Mouse (Mus musculus) left cerebral cortex, postnatal 14 days (tissue): Measurements from ENCODE around the gene Gm20388. TPM values are rescaled to one million over a fixed set of nuclear protein-coding genes. Genes with fewer than 3 reads are reported as not detected.

Source experiments
- DNase-seq, 2 experiments: peaks; one replicate each; pipeline ENCODE4 v3.0.0; 2021 to 2022; ENCODE audit warnings: low spot score in 2 of 2, mixed read lengths in 1 of 2
- intact Hi-C: fragments of 180-260 bp; cut with DNase I; formaldehyde crosslinking; loops from one replicate; pipeline ENCODE4 v1.15.1; 2025
- total RNA-seq, 2 experiments: library from RNA; stranded (reverse); gene quantifications; 2 replicates each; pipeline ENCODE4 v1.2.3; 2021

Gm20388 gene
- total RNA-seq, 2 experiments from 2014 or later: 2.8 to 7.3 TPM

DNA sequence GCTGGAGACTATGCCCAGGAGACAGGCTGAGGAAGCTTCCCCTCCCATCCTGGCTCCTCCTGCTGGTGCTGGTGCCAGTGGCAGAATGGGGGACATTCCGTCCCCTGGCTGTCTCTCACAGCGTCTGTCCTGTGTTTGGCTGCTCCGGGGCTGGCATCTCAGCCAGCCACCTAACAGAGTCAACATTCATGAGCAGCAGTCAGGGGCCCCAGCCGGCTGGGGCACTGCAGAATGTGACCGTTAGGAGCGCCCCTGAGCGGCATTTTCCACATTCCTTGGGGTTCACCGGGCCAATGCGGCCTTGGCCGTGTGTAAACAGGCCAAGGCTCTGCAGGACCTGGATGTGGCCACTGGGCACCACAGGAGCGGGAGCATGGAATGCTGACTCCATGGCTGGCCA is 2323.4 kb downstream of the Gm20388 start:
- DNase-seq: peak in 1 of 2 experiments; percentile 52
- intact Hi-C loops: loop anchor here (5.0 kb wide), 2 partner anchors 72 to 257 kb away; no protein-coding TSS in a partner anchor

DNA sequence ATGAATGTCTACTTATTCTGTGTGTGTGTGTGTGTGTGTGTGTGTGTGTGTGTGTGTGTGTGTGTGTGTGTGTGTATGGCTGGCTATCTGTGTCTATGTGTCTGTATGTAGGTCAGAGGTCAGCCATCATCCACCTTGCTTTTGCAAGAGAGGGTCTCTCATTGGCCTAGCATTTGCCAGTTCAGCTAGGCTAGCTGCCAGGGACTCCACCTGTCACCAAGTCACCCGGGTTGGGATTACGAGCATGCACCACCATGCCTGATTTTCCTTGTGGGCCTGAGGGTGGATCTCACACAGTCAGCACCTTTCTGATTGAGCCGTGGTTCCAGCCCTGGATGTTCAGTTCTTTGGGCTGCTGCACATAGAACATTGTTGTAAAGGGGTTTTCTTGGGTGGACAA is 2325.9 kb downstream of the Gm20388 start:
- intact Hi-C loops: no loop called here

DNA sequence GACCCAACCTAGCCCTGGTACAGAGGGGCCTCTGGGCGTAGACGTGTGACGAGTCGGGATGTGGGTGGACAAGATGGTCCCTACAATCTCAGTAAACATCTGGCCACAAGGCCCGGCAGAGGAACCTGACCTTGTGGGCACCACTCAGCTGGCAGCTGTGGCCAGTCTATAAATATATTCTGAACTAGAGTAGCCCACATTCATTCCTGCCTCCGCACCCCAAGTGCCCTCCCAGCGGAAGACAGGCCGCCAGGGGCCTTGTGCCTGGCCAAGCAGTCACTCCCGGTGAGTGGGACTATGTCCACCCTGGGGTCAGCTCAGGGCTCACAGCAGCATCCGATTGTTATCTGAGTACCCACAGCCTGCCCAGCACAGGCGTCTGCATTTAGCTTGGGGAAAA is 2327.6 kb downstream of the Gm20388 start:
- no peak for DNase-seq
- intact Hi-C loops: no loop called here

More for the DNA sequence above, 2325.9 kb downstream of the Gm20388 start:
- no peak for DNase-seq

DNA sequence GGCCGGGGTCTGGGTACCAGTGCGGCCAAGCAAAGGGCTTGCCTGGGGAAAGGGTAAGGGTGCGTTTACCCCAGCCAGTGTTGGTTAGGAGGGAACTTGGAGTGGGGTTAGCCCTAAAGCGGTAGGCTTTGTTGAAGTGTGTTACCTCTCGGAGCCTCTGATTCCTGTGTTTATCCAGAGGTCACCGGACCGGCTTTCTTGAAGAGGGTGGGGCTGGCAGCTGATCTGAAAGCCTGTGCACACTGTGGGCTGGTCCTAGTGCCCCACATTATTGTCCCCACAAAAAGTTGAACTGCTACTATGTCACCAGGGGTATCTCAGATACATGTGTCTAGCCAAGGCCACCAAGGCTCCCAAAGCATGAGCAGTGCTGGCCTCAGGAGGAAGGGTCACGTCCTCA is 2328.1 kb downstream of the Gm20388 start:
- no peak for DNase-seq
- intact Hi-C loops: no loop called here

DNA sequence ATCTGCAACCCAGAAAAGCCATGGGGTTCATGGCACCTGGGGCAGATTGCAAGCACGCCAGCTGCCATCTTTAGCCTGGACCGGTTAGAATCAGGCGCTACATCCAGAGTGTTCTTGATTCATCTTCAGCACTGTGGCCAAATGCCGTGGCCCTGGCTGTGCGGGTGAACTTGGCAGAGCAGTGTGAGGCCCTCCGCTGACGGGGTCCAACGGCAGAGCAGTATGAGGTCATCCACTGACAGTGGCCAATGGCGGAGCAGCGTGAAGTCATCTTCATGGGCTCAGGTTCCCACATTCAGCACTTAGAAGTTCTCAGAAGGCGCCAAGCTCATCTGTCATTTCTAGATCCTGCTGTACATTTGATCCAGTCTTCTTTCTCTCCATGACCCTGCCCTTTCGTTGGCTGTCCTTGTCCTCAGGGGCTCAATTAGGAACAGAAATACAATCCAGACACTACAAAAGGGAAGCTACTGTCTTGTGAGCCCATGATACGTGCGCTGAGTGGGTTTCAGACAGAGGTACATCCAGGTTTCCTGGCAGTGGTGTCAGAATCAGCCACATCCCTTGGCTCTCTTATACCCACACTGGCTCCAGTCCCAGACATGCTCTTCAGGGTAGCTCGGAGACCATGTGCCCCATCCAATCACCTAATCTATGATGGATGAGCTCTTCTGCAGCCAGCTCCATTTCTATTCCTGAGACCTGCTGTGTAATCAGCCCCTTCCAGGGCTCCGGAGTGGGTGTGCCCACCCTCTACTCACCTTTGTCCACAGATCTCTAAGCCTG is 2329.8 kb downstream of the Gm20388 start:
- no peak for DNase-seq
- intact Hi-C loops: no loop called here

DNA sequence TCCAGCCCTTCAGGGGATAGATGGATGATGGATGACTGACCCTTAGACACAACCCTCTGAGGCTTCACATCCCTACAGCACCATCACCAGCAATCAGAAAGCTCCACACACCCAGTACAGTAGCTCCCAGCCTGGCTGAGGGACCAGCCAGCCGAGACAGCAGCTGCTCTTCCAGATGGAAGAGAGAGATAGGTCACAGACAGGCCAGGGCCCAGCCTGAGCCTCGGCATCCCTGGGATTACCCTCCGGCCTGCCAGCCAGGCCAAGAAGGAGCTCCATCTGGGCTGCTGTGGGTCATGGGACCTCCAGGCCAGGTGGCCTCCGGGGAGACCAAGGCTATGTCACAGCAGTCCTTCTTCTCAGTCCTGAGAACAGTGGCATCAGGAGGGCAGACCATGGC is 2332.7 kb downstream of the Gm20388 start:
- intact Hi-C loops: no loop called here
- no peak for DNase-seq

DNA sequence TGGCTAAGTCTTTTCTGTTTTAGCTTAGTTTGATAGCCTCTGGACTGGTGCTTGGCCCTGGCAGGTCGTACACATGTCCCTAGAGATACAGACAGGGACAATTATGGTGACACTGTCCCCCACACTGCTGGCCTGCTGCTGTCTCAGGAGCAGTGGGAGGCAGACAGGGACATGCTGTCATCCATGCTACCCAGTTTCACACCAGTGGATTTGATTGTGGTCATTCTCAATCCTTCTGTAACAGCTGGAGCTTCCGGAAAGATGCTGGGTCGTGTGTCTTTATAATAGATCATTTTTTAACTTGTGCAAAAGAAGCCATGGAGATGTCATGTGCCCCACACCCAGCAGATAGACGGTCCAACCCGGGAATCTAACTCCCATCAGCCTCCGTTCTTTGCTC is 2334.5 kb downstream of the Gm20388 start:
- DNase-seq: no peak
- intact Hi-C loops: no loop called here

DNA sequence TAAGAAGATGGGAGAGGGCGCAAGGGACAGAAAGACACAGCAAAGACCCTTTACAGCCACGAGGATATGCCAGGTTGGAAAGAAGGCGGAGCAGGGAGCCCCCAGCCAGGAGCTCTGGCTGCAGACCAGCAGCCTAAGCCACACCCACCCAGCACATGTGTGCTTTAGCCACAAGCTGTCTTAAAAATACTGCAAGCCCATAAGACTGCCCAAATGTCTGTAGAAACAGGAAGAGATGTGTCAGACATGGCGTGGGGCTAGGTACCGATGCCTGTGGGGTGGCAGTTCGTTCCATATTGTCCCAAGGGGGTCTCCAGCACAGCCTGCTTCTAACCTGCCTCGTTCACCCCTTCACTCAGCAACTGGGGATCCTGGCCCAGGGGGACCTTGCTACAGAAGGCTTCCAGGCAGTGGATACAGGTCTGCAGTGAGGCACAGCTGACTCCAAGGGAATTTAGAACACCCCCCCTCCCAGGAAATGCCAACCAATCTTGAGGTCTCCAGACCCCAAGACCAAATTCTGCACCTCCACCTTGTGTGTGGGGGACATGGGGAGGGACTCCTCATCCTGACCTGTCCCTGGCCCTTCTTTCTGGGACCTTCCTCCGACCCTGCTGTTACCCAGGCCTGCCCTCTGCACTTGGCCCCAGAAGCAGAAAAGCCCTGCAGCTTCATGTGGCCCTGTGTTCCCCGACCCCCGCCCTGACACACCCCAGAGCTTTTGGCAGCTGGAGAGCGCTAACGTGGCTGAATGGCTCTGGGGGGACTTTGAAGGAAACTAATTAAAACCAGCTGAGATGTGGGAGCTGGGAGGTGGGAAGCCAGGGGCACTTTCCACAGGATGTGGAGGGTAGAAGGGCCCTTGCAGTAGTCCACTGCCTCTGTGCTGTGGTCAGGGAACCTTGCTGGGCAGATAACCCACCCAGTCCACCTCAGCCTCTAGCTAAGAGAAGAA is 2335.9 kb downstream of the Gm20388 start:
- intact Hi-C loops: no loop called here
- no peak for DNase-seq

DNA sequence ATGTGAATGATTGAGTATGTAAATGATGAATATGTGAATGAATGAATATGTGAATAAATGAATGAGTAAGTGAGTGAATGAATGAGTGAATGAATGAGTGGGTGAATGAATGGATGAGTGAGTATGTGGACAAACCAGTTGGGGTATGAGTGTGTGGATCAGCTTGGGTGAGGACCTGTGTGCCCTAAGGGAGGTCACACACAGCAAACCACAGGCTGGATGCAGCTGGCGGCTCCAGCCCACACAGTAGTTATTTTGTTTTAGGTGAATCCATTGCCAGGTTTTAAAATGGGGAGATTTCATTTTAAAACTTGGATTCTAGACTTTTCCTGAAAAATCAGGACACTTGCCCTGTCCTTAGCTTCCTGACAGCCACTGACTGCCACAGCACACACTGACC is 2341.1 kb downstream of the Gm20388 start:
- no peak for DNase-seq
- intact Hi-C loops: no loop called here

DNA sequence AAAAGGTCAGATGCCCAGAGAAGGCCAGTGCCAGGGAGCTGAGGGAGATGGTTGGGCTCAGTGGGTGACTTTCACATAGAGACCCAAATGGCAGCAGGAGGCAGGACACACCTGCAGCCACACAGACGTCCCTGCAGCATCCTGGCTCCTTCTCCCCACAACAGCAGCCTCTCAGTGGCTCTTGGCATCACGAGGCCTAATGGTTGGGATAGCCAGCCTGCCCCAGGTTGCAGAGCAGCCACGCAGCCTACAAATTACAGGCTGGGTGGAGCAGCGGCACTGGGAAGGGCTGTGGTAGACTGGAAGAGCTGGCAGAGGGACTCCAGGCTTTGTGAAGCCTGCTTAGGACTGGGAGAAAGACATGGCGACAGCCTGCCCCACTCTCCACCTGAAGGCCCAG is 2341.7 kb downstream of the Gm20388 start:
- intact Hi-C loops: no loop called here
- DNase-seq: no peak

DNA sequence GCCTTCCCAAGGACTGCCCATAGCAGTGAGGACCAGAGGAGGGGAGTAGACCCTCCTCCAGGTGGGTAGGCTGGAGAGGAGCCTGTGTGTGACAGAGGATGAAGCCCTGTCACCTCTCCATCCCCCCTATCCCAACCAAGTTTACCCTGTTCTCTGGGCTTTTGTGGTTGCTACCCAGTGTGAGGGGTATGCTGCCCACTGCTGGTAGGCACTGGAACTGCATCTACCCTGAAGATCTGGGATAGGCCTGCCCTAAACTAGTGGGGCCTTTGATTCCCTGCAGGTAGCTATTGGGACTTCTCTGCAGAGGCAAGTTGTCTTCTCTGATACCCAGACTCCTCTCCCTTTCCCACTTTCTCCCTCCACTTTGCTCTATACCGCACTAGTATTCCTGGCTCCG is 2348.7 kb downstream of the Gm20388 start:
- intact Hi-C loops: no loop called here
- peak; percentile 71 to 78 for DNase-seq

DNA sequence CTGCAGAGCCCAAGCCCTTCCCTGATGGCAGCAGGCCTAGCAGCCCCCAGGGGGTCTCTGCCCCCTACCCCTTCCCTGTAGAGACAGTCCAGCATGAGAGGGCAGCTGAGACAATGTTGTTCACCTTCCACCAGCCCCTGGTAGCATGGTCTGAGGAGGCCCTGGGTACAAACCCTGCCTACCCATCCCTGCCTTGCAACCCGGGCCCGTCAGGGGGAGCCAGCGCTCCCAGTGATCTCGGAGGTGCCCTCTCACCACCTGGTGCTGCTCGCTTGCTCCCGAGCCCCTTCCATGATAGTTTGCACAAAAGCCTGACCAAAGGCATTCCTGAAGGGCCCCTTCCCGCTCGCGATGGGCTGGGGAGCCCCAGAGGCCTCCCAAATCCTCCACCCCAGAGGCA is 2350.1 kb downstream of the Gm20388 start:
- intact Hi-C loops: no loop called here
- DNase-seq: no peak

DNA sequence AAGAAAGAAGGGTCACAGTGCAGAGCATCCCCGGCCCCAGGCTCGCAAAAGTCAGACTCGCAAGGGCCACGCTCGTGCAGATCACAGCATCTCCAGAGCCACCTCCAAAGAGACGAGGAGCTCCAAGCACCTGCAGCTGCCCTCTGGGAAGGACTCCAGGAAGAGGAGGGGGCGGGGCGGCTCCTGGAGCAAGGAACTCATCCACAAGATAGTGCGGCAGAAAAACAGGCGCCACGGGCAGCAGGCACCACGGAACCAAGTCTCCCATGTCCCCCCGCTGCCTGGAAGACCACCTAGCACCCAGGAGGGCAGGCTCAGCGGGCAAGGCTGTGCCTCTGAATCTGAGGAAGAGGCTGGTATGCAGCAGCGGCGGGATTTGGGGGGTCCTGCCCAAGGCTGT is 2352.2 kb downstream of the Gm20388 start:
- intact Hi-C loops: no loop called here

DNA sequence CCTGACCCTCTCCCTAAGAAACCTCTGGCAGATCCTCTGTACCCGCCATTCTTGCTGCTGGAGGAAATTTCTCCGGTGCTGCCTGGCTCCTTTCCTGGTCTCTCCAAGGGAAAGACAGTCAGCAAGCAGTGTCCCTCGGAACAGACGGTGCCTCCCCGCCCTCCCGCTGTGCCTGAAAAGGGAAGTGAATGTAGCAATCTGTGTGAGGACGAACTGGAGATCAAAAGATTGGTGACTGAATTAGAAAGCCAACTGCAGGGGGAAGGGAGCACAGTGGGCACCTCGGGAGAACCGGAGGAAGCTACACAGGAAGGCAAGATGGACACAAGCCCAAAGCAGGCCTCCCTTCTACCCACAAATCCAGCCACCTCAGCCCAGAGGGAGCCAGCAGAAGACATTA is 2353.6 kb downstream of the Gm20388 start:
- intact Hi-C loops: no loop called here
- DNase-seq: peak in 1 of 2 experiments; percentile 44

More for the DNA sequence above, 2352.2 kb downstream of the Gm20388 start:
- no peak for DNase-seq

DNA sequence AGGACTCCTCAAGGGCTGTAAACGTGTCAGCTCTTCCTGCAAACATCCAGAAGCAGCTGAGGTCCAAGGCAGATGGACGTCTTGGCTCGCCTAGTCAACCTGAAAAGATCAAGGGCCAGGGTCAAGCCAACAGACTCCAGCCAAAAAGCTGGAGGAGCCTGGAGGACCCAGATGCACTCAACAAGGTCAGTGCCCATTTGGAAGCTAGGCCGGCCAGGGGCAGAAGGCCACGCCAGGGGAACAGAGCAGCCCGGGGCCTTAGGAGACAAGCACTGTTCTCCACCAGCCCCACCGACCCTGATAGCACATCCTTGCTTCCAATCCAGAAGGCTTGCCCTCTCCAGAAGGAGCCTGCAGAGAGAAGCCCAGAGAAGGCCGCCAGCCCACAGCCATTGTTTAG is 2354.9 kb downstream of the Gm20388 start:
- DNase-seq: no peak
- intact Hi-C loops: loop anchor here (5.0 kb wide), 1 partner anchor 288 kb away; no protein-coding TSS in a partner anchor

DNA sequence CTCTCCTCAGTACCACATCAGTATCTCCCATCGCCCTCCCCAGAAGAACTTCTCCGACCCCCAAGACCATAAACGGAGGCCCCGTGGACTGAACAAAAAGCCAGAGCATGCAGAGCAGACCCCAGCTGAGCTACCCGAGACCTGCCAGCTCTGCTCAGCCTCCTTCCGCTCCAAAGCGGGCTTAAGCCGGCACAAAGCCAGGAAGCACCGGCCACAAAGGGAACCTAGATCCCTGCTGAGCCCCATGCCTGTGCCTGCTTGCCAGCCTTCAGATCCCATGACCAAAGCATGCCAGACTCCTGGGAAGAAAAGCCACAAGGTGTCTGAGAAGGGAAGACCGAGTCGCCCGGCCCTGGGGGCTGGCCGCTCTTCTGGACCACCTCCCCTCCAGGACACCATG is 2356.2 kb downstream of the Gm20388 start:
- intact Hi-C loops: loop anchor here (5.0 kb wide), 1 partner anchor 290 kb away; no protein-coding TSS in a partner anchor
- DNase-seq: no peak

DNA sequence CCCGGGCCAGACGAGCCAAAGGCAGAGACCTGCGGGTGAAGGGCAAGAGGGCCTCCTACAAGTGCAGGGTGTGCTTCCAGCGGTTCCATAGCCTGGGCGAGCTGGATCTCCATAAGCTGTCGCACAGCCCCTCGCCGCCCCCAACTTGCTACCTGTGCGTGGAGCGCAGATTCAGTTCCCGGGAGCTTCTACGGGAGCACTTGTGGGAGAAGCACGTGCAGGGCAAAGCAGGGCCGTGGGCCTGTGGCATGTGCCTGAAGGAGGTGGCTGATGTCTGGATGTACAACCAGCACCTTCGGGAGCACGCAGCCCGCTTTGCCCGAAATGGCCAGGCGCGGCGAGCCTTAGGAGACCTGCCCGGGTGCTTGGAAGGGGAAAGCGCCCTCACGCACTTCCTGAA is 2358.2 kb downstream of the Gm20388 start:
- peak in 1 of 2 experiments; percentile 28 for DNase-seq
- intact Hi-C loops: loop anchor here (5.0 kb wide), 1 partner anchor 292 kb away; no protein-coding TSS in a partner anchor

DNA sequence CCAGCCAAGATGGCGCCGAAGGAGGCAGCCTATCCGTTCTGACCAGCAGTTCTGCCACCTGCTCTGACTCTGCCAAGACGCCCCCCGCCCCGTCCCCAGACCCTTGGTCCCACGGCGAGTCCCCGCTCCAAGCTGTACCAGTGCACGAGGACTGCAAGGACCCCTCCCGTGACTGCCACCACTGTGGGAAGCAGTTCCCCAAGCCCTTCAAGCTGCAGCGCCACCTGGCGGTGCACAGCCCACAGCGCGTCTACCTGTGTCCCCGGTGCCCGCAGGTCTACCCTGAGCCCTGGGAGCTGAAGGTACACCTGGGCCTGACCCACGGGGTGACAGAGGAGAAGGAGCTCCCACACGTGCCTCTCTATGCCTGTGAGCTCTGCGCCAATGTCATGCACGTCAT is 2358.8 kb downstream of the Gm20388 start:
- intact Hi-C loops: loop anchor here (5.0 kb wide), 1 partner anchor 292 kb away; no protein-coding TSS in a partner anchor
- DNase-seq: peak; percentile 65 to 81

DNA sequence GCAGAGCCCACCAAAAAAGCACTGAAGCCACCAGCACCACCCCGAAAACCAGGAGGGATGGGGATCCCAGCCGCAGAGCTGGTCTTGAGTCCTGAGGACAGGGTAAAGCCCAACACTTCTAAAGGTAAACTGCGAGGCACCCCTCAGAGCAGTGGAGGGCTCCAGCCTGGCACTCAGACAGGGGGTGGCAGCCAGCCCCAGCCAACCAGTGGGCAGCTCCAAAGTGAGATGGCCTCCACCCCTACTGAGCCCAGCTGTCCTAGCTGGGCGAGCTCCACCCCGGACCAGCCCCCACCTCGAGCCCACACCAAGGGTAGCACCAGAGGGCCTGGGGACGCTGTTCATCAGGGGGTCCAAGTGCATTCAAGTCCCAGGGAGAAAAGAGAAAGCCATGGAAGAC is 2359.9 kb downstream of the Gm20388 start:
- intact Hi-C loops: no loop called here
- no peak for DNase-seq

DNA sequence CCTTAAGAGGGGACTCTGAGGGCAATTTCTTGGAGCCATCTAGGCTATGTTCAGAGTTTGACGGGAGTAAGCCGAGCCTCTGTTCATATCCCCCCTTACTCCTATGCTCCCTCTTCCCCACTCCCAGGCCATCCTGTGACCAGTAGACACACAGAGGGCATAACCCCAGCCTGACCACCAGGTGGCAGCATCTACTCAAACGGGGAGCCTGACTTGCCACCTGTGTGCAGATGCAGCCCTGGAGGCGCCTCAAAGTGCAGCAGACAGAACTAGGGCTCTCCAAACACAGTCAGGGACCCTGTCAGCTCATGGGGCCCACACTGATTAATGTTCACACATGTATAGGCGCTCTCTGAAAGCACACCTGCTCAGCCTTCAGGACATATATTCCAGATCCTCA is 2362.5 kb downstream of the Gm20388 start:
- peak; percentile 55 to 58 for DNase-seq
- intact Hi-C loops: loop anchor here (1.0 to 2.0 kb wide), 2 partner anchors 60 to 98 kb away; no protein-coding TSS in a partner anchor
